Mouse (Mus musculus): Measurements from ENCODE around the gene Cyp4a31.

DNA sequence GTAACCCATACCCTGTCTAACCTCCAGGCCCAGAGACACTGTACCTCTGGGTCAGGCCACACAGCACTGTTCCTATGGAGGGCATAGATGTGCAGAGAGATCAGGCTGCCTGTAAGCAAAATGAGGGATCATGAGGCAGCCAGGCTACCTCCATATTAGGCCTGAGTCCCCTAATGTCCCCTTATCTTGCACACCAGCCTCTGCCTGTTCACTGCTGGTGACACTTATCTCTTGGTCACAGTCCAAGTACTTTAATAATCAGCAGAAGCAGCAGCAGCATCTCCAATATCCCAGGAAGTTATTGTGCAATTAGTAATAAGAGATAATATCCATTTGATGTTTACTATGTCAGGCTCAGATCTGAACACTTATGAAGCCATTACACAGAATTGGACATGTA is 19.6 kb downstream of the Cyp4a31 start:
- TF ChIP-seq CTCF (IDR thresholded peaks at IDR 0.05; ENCODE audit: control insufficient read depth, insufficient read depth, low read length) (no peak), POLR2A (IDR thresholded peaks at IDR 0.05; ENCODE audit: borderline replicate concordance, control insufficient read depth, low read depth, low read length) (no peak)

Measured in bone marrow, adult 2 months (tissue).